Mouse (Mus musculus): ENCODE data around the gene Gabrb1. TPM values are rescaled to one million over a fixed set of nuclear protein-coding genes. Genes with fewer than 3 reads are reported as not detected.

Gabrb1 gene
- polyA plus RNA-seq, 1 experiment from 2014 or later: 0.24 TPM

GRCm38 (mm10) chr5:72184437-72185100 lies 526.7 kb downstream of the Gabrb1 start:
- H3K4me2 ChIP-seq: no peak overlapping the region
- no peak overlapping the region for H3K9ac ChIP-seq
- H3K27ac ChIP-seq (ENCODE audit: low read depth): no peak overlapping the region
- H3K27me3 ChIP-seq (ENCODE audit: insufficient read depth, low read length): no peaks in the 10 kb centered on the region
- no peak for TF ChIP-seq CTCF (IDR thresholded peaks at IDR 0.05; ENCODE audit: low read depth)
- H3K4me3 ChIP-seq (ENCODE audit: low read depth, low read length): no peak overlapping the region
- DNase-seq: no peak
- no peak for ATAC-seq (ENCODE audit: insufficient read depth)
- no peaks in the 10 kb centered on the region for H3K36me3 ChIP-seq (ENCODE audit: insufficient read depth)
- WGBS: 67% methylated on average over 13 of the region's 13 CpGs
- no peaks in the 10 kb centered on the region for H3K4me1 ChIP-seq (ENCODE audit: insufficient read depth)
- no peaks in the 10 kb centered on the region for H3K9me3 ChIP-seq (ENCODE audit: low read depth, low read length)

DNA sequence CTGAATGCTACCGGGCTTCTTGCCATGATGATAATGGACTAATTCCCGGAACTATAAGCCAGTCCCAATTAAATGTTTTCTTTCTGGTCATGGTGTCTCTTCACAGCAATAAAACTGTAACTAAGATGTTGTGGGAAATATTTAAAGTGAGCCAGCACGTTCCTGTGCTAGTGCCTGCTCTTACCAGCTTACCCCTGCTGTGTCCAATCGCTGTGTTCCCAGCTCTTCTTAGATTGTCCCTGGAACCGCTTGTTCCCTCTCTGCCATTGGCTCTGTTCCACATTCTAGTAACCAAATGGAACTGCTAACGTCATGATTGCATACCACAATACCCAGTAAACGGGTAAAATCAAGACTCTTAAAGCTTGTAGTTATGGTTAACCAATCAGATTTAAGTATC lies 533.2 kb downstream of the Gabrb1 start:
- DNase-seq: no peak
- H3K4me3 ChIP-seq (ENCODE audit: low read depth, low read length): no peak overlapping the region
- H3K9me3 ChIP-seq (ENCODE audit: low read depth, low read length): no peaks in the 10 kb centered on the region
- H3K27ac ChIP-seq (ENCODE audit: low read depth): no peak overlapping the region
- no peaks in the 10 kb centered on the region for H3K27me3 ChIP-seq (ENCODE audit: insufficient read depth, low read length)
- no peak for TF ChIP-seq CTCF (IDR thresholded peaks at IDR 0.05; ENCODE audit: low read depth)
- H3K4me1 ChIP-seq (ENCODE audit: insufficient read depth): no peaks in the 10 kb centered on the region
- H3K9ac ChIP-seq: no peak overlapping the region
- H3K36me3 ChIP-seq (ENCODE audit: insufficient read depth): no peaks in the 10 kb centered on the region
- no peak for ATAC-seq (ENCODE audit: insufficient read depth)
- H3K4me2 ChIP-seq: no peak overlapping the region
- 85% methylated on average over 7 of the region's 7 CpGs for WGBS

- Histone ChIP-seq H3K9me3 (ENCODE audit: low read depth, low read length) (no peaks in the 10 kb centered on the region), H3K4me1 (ENCODE audit: insufficient read depth) (no peaks in the 10 kb centered on the region), H3K4me3 (ENCODE audit: low read depth, low read length) (no peak overlapping the region), H3K4me2 (no peak overlapping the region), H3K36me3 (ENCODE audit: insufficient read depth) (no peaks in the 10 kb centered on the region), H3K27me3 (ENCODE audit: insufficient read depth, low read length) (no peaks in the 10 kb centered on the region), H3K27ac (ENCODE audit: low read depth) (no peak overlapping the region), H3K9ac (no peak overlapping the region)
- TF ChIP-seq CTCF (IDR thresholded peaks at IDR 0.05; ENCODE audit: low read depth): no peak
- ATAC-seq (ENCODE audit: insufficient read depth): no peak
- WGBS: 78% methylated on average over 5 of the region's 5 CpGs
- DNase-seq: no peak
Measured at GRCm38 (mm10) chr5:72191932-72192331, 534.0 kb downstream of the Gabrb1 start.

- Histone ChIP-seq H3K9me3 (ENCODE audit: low read depth, low read length) (no peaks in the 10 kb centered on the region), H3K4me2 (no peak overlapping the region), H3K27ac (ENCODE audit: low read depth) (no peak overlapping the region), H3K4me1 (ENCODE audit: insufficient read depth) (no peaks in the 10 kb centered on the region), H3K36me3 (ENCODE audit: insufficient read depth) (no peaks in the 10 kb centered on the region), H3K9ac (no peak overlapping the region), H3K27me3 (ENCODE audit: insufficient read depth, low read length) (no peaks in the 10 kb centered on the region), H3K4me3 (ENCODE audit: low read depth, low read length) (no peak overlapping the region)
- DNase-seq (no peak), ATAC-seq (ENCODE audit: insufficient read depth) (no peak)
- 82% methylated on average over 1 of the region's 1 CpGs for WGBS
- no peak for TF ChIP-seq CTCF (IDR thresholded peaks at IDR 0.05; ENCODE audit: low read depth)
Measured at GRCm38 (mm10) chr5:72195442-72195841, 537.5 kb downstream of the Gabrb1 start.

Other genes starting within 250 kb of the Gabrb1 start
- gene Cox7b2, start 109.9 kb upstream of the Gabrb1 start, polyA plus RNA-seq (2014; fragmentation: Nextera tagmentation; extraction: Ambion mirVana): not detected in 2 replicates
- 1.6 and 2.3 TPM in 2 replicates for gene Gabra4, start 195 bp downstream of the Gabrb1 start, polyA plus RNA-seq (2014; fragmentation: Nextera tagmentation; extraction: Ambion mirVana)

Data from lung, embryonic 14.5 days (tissue).